Mouse (Mus musculus) mesoderm, embryonic 11.5 days (tissue): Measurements from ENCODE around the gene Gm8332.
"Not testable (repeated sequence)": the region's sequence is repeated elsewhere in the genome, so short reads cannot be mapped to it uniquely, and the experiment has no call there.

ENCODE experiments used
- DNase-seq: peaks from one replicate; pipeline ENCODE4 v3.0.0-alpha.2; 2012; ENCODE audit warnings: low read depth, low spot score

Gm8332 gene

GRCm38 (mm10) chr12:88250000-88250399 is at the start of gene Gm8332:
Gene Gm8332 (minus strand): TSS chr12:88250100.
- not testable (repeated sequence) for DNase-seq

- not testable (repeated sequence) for DNase-seq
These were observed 47.3 kb upstream of the Gm8332 start for GRCm38 (mm10) chr12:88297171-88297570.

GRCm38 (mm10) chr12:88293082-88293481 is 43.2 kb upstream of the Gm8332 start:
- not testable (repeated sequence) for DNase-seq

- DNase-seq, result not testable (repeated sequence)
These were observed 35.3 kb upstream of the Gm8332 start for GRCm38 (mm10) chr12:88285224-88285623.

GRCm38 (mm10) chr12:88274400-88274799 is 24.5 kb upstream of the Gm8332 start, which contains the start of gene Gm5662:
Gene Gm5662 (minus strand): TSS chr12:88274500.
- DNase-seq, result not testable (repeated sequence)

GRCm38 (mm10) chr12:88257241-88257640 is 7.3 kb upstream of the Gm8332 start:
- DNase-seq, result no peak

- not testable (repeated sequence) for DNase-seq
These were observed 6.0 kb upstream of the Gm8332 start for GRCm38 (mm10) chr12:88255917-88256316.

- DNase-seq, result not testable (repeated sequence)
These were observed 4.1 kb downstream of the Gm8332 start for GRCm38 (mm10) chr12:88245786-88246185.

GRCm38 (mm10) chr12:88242940-88243339 is 7.0 kb downstream of the Gm8332 start:
- DNase-seq, result not testable (repeated sequence)

- no peak for DNase-seq
These were observed 30.5 kb downstream of the Gm8332 start for GRCm38 (mm10) chr12:88219445-88219844.

GRCm38 (mm10) chr12:88218059-88218458 is 31.8 kb downstream of the Gm8332 start:
- not testable (repeated sequence) for DNase-seq

- DNase-seq, result no peak
These were observed 35.3 kb downstream of the Gm8332 start for GRCm38 (mm10) chr12:88214641-88215040.

- not testable (repeated sequence) for DNase-seq
These were observed 38.4 kb downstream of the Gm8332 start for GRCm38 (mm10) chr12:88211458-88211857.

GRCm38 (mm10) chr12:88202856-88203255 is 47.0 kb downstream of the Gm8332 start:
- DNase-seq, result no peak
